Mouse (Mus musculus): ENCODE results near the gene Hspb9.

Hspb9 gene

GRCm38 (mm10) chr11:100757566-100757965, 43.9 kb downstream of the Hspb9 start:
- no peak for DNase-seq (ENCODE audit: extremely low spot score, low read depth, low spot score)

- DNase-seq (ENCODE audit: extremely low spot score, low read depth, low spot score): peak; percentile 47
These were observed 45.3 kb downstream of the Hspb9 start for GRCm38 (mm10) chr11:100758707-100759610.

- DNase-seq (ENCODE audit: extremely low spot score, low read depth, low spot score): no peak
These were observed 46.1 kb downstream of the Hspb9 start, which contains the start of gene Kcnh4 for GRCm38 (mm10) chr11:100759611-100760233. TSS of gene Kcnh4 (minus strand) at chr11:100759942.

GRCm38 (mm10) chr11:100761547-100762045, 47.9 kb downstream of the Hspb9 start:
- peak; percentile 39 for DNase-seq (ENCODE audit: extremely low spot score, low read depth, low spot score)

GRCm38 (mm10) chr11:100762831-100763230, 49.2 kb downstream of the Hspb9 start, which contains the start of gene Hcrt:
TSS of gene Hcrt (minus strand) at chr11:100762931.
- DNase-seq (ENCODE audit: extremely low spot score, low read depth, low spot score): no peak

Data from hindlimb bud, embryonic 11.5 days (tissue).